ENCODE assay signal across 17 mouse cellular contexts in genomic region chr6:114227378-114227777, GRCm38 (mm10). TPM values are rescaled to one million over a fixed set of nuclear protein-coding genes. Genes with fewer than 3 reads are reported as not detected.
DNase-seq lines count a peak whose midpoint lies in the region; ATAC-seq lines count a peak whose summit lies in the region.
"Had no signal": no experiment of that assay in that cellular context is flagged by ENCODE, and none has a peak within 500 bp of the region (broad histone marks: within the 10 kb centered on the region; RNA-seq: fewer than 3 reads in every experiment).

No protein-coding gene starts in this region.

- 0 out of 2 replicates have a peak, but pooled peaks cover 6% of the 10 kb centered on the region for H3K4me1 ChIP-seq in limb, embryonic 12.5 days (replicated peaks)
- H3K4me1 ChIP-seq in heart, embryonic 12.5 days (replicated peaks): no peaks in the 10 kb centered on the region

- H3K27me3 ChIP-seq in limb, embryonic 12.5 days: peaks cover 34% of the 10 kb centered on the region
- peaks cover 15% of the 10 kb centered on the region for H3K27me3 ChIP-seq in heart, embryonic 12.5 days (replicated peaks)
- H3K27me3 ChIP-seq: neural tube, embryonic 13.5 days had no signal

- 0% methylated on average over 2 of the region's 2 CpGs for WGBS in limb, embryonic 12.5 days
- 1% methylated on average over 2 of the region's 2 CpGs for WGBS in heart, embryonic 12.5 days

- no peaks in the 10 kb centered on the region for H3K36me3 ChIP-seq in limb, embryonic 12.5 days
- H3K36me3 ChIP-seq in heart, embryonic 12.5 days: no peaks in the 10 kb centered on the region
- H3K36me3 ChIP-seq: G1E; neural tube, embryonic 13.5 days had no signal

- 0 out of 2 replicates have a peak, but pooled peaks cover 5% of the 10 kb centered on the region for H3K9me3 ChIP-seq in limb, embryonic 12.5 days
- no peaks in the 10 kb centered on the region for H3K9me3 ChIP-seq in heart, embryonic 12.5 days (replicated peaks)
- H3K9me3 ChIP-seq: neural tube, embryonic 13.5 days had no signal

- no peak overlapping the region for H3K27ac ChIP-seq in limb, embryonic 12.5 days
- no peak overlapping the region for H3K27ac ChIP-seq in heart, embryonic 12.5 days (ENCODE audit: poor library complexity, severe bottlenecking)
- H3K27ac ChIP-seq: neural tube, embryonic 13.5 days had no signal

- no peak for DNase-seq in frontal cortex, postnatal 25 days (ENCODE audit: low spot score in 2 of 2)
- DNase-seq in right cerebral cortex, adult 18-20 months: peak; percentile 33
- no peak for DNase-seq in right cerebral cortex, postnatal 25 days
- peak; percentile 40 for DNase-seq in retina, postnatal 7 days (ENCODE audit: low read depth, low spot score)
- DNase-seq in kidney, adult 11 months: no peak
- DNase-seq: cerebellum, adult 11-12 months; kidney, adult 2 months; kidney, postnatal 4 days; lung, embryonic 14.5 days; right cerebral cortex, postnatal 14 days; thymus, adult 2 months had no signal

- H3K4me3 ChIP-seq in limb, embryonic 12.5 days (replicated peaks): no peak overlapping the region
- no peak overlapping the region for H3K4me3 ChIP-seq in heart, embryonic 12.5 days
- H3K4me3 ChIP-seq: erythroblast, embryonic 14.5 days; neural tube, embryonic 13.5 days had no signal

- peak; percentile 78; the same call in 1 of the 2 replicates for ATAC-seq in frontal cortex, adult (ENCODE audit: low TSS enrichment)
- 0 out of 2 replicates have a peak, but pooled peaks have one; percentile 68 for ATAC-seq in limb, embryonic 12.5 days (ENCODE audit: insufficient number of reproducible peaks, insufficient read depth, low FRiP score, low TSS enrichment, low read depth)
- no peak for ATAC-seq in heart, embryonic 12.5 days (ENCODE audit: insufficient number of reproducible peaks, low FRiP score)

- no peak overlapping the region for H3K9ac ChIP-seq in limb, embryonic 12.5 days (replicated peaks)
- H3K9ac ChIP-seq in heart, embryonic 12.5 days: no peak overlapping the region
- H3K9ac ChIP-seq: lung, embryonic 14.5 days; neural tube, embryonic 13.5 days had no signal

- H3K4me2 ChIP-seq in limb, embryonic 12.5 days: no peak overlapping the region
- no peak overlapping the region for H3K4me2 ChIP-seq in heart, embryonic 12.5 days
- H3K4me2 ChIP-seq: lung, embryonic 14.5 days; neural tube, embryonic 13.5 days had no signal

RNA-seq across cellular contexts. Expression of gene Slc6a1, which starts 55.1 kb away (rescaled TPM):
- polyA plus RNA-seq in limb, embryonic 12.5 days (2016; fragmentation: Nextera tagmentation; extraction: Ambion mirVana): not detected in 2 replicates
- 0.05 and 0.17 TPM in 2 replicates for polyA plus RNA-seq in heart, embryonic 12.5 days (2016; fragmentation: Nextera tagmentation; extraction: Ambion mirVana)
- polyA plus RNA-seq: erythroblast, embryonic 14.5 days; G1E; lung, embryonic 14.5 days had no signal

Comparison
In these comparisons a context has a peak if more than half of its experiments do, and no peak if none do; other contexts are left out.
1. DNase-seq: peak in right cerebral cortex, adult 18-20 months (single experiment) and retina, postnatal 7 days (single experiment); none in frontal cortex, postnatal 25 days (0 of 2), right cerebral cortex, postnatal 25 days (single experiment) and kidney, adult 11 months (single experiment).